ENCODE assay signal across 8 mouse cellular contexts in the genomic region with DNA sequence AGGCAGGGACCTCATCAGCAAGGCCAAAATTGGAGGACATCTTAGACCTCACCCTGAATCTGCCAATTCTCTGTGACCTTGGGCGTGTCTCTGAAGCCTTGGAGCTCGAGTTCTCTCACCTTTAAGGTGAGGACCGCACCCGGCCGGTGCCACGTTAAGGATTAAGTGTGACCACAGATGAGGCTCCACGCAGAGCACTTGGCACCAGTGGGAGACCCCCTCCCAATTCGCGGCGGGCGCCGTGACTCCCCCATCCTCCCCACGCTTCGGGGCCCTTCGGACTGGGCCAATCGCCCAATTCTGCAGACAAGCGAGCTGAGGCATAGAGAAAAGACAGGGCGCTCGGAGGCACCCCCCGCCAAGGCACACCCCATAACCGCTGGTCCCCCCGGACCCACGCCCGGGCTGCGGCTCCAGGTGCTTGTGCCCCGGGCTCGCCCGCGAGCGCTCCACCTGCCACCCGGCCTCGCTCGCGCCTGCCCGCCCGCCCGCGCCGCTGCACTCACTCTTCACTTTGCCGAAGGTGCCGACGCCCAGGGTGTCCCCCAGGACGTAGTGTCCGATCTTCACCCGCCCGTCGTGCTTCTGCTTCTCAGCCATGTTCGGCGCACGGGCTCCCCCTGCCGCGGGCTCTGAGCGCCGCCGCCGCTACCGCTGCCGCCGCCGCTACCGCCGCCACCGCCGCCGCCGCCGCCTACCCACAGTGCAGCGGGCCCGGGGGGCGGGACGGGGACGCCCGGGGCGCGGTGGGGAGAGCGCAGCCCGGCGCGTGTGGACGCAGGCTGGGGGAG. TPM values are rescaled to one million over a fixed set of nuclear protein-coding genes. Genes with fewer than 3 reads are reported as not detected.
A peak's percentile ranks its signal among the peaks of the same experiment; 100 is the strongest.
DNase-seq lines count a peak whose midpoint lies in the region; ATAC-seq and TF ChIP-seq lines count a peak whose summit lies in the region.

Gene Prkaa2, minus strand, starts transcription at position 692 of the 791 bp plus-strand sequence.

- peak within 1 kb of the TSS; percentile 77 for H3K9ac ChIP-seq in embryonic facial prominence, embryonic 11.5 days (replicated peaks; ENCODE audit: low read length)
- H3K9ac ChIP-seq in limb, embryonic 12.5 days (replicated peaks), result peak within 1 kb of the TSS; percentile 75
- H3K9ac ChIP-seq in midbrain, embryonic 12.5 days (replicated peaks), result peak within 1 kb of the TSS; percentile 82

- ATAC-seq in embryonic facial prominence, embryonic 11.5 days (replicated peaks; ENCODE audit: insufficient number of reproducible peaks, low FRiP score, low TSS enrichment, low read depth), result peak; percentile 81
- ATAC-seq in limb, embryonic 12.5 days (ENCODE audit: insufficient number of reproducible peaks, insufficient read depth, low FRiP score, low TSS enrichment, low read depth), result peak; percentile 86
- peak; percentile 92 for ATAC-seq in midbrain, embryonic 12.5 days (ENCODE audit: low FRiP score, low read depth)

- peak; percentile 84 for DNase-seq in adrenal gland, postnatal 25 days
- peak; percentile 69 for DNase-seq in embryonic facial prominence, embryonic 11.5 days (ENCODE audit: low spot score)
- DNase-seq in heart, adult 8-10 months (ENCODE audit: low spot score), result peak; percentile 56
- DNase-seq in kidney, adult 8-10 months, result peak; percentile 71 to 73
- DNase-seq in adipocyte (ENCODE audit: low spot score), result no peak

- peak within 1 kb of the TSS; percentile 67 for H3K4me3 ChIP-seq in embryonic facial prominence, embryonic 11.5 days (ENCODE audit: low read depth, low read length)
- H3K4me3 ChIP-seq in limb, embryonic 12.5 days (replicated peaks), result peak within 1 kb of the TSS; percentile 71
- H3K4me3 ChIP-seq in midbrain, embryonic 12.5 days, result peak within 1 kb of the TSS; percentile 77
- peak within 1 kb of the TSS; percentile 95 for H3K4me3 ChIP-seq in small intestine, adult 2 months (ENCODE audit: low read depth, low read length)

- peaks cover 6% of the 10 kb centered on the region for H3K27me3 ChIP-seq in embryonic facial prominence, embryonic 11.5 days (ENCODE audit: control insufficient read depth, insufficient read depth, low read length)
- peaks cover 22% of the 10 kb centered on the region for H3K27me3 ChIP-seq in limb, embryonic 12.5 days
- H3K27me3 ChIP-seq in midbrain, embryonic 12.5 days, result peaks cover 7% of the 10 kb centered on the region; the same call in 1 of the 2 replicates
- no peaks in the 10 kb centered on the region for H3K27me3 ChIP-seq in small intestine, adult 2 months (ENCODE audit: control insufficient read depth, insufficient read depth, low read length)

- H3K4me2 ChIP-seq in embryonic facial prominence, embryonic 11.5 days (ENCODE audit: low read depth, low read length), result peak within 1 kb of the TSS; percentile 96
- H3K4me2 ChIP-seq in limb, embryonic 12.5 days, result peak within 1 kb of the TSS; percentile 92
- peak within 1 kb of the TSS; percentile 92 for H3K4me2 ChIP-seq in midbrain, embryonic 12.5 days (replicated peaks)

- no peaks in the 10 kb centered on the region for H3K9me3 ChIP-seq in embryonic facial prominence, embryonic 11.5 days (replicated peaks; ENCODE audit: control insufficient read depth, low read length)
- no peaks in the 10 kb centered on the region for H3K9me3 ChIP-seq in limb, embryonic 12.5 days
- H3K9me3 ChIP-seq in midbrain, embryonic 12.5 days, result no peaks in the 10 kb centered on the region

- no peaks in the 10 kb centered on the region; the same call in 1 of the 2 replicates for H3K4me1 ChIP-seq in embryonic facial prominence, embryonic 11.5 days (ENCODE audit: control insufficient read depth, insufficient read depth, low read length)
- H3K4me1 ChIP-seq in limb, embryonic 12.5 days (replicated peaks), result peaks cover 13% of the 10 kb centered on the region; the same call in 1 of the 2 replicates
- H3K4me1 ChIP-seq in midbrain, embryonic 12.5 days, result peaks cover 15% of the 10 kb centered on the region; the same call in 1 of the 2 replicates
- peaks cover 3% of the 10 kb centered on the region; the same call in 1 of the 2 replicates for H3K4me1 ChIP-seq in small intestine, adult 2 months (ENCODE audit: control insufficient read depth, insufficient read depth, insufficient read length, low read length)

- H3K36me3 ChIP-seq in embryonic facial prominence, embryonic 11.5 days (replicated peaks; ENCODE audit: control insufficient read depth, insufficient read depth, low read depth, low read length), result no peaks in the 10 kb centered on the region
- H3K36me3 ChIP-seq in limb, embryonic 12.5 days, result no peaks in the 10 kb centered on the region
- no peaks in the 10 kb centered on the region for H3K36me3 ChIP-seq in midbrain, embryonic 12.5 days
- no peaks in the 10 kb centered on the region for H3K36me3 ChIP-seq in small intestine, adult 2 months (ENCODE audit: control insufficient read depth, insufficient read depth, low read length)

- TF ChIP-seq POLR2A in small intestine, adult 2 months (IDR thresholded peaks at IDR 0.05; ENCODE audit: low read depth, low read length), result 0 out of 2 replicates have a peak, but pooled peaks have one; percentile 73

- TF ChIP-seq CTCF in small intestine, adult 2 months (IDR thresholded peaks at IDR 0.05; ENCODE audit: extremely low read depth, insufficient read length, insufficient replicate concordance, low read depth, low read length), result no peak

- H3K27ac ChIP-seq in embryonic facial prominence, embryonic 11.5 days (replicated peaks; ENCODE audit: low read depth, low read length), result no peak within 1 kb of the TSS
- no peak within 1 kb of the TSS for H3K27ac ChIP-seq in limb, embryonic 12.5 days
- peak within 1 kb of the TSS; percentile 65 for H3K27ac ChIP-seq in midbrain, embryonic 12.5 days (replicated peaks)
- H3K27ac ChIP-seq in small intestine, adult 2 months (ENCODE audit: insufficient read depth, low read depth, low read length), result peak within 1 kb of the TSS; percentile 27

- WGBS in embryonic facial prominence, embryonic 11.5 days, result 1% methylated on average over 73 of the region's 80 CpGs
- 1% methylated on average over 74 of the region's 80 CpGs for WGBS in limb, embryonic 12.5 days
- under 1% methylated on average over 71 of the region's 80 CpGs for WGBS in midbrain, embryonic 12.5 days
- WGBS in small intestine, adult 2 months, result 1% methylated on average over 80 of the region's 80 CpGs

RNA-seq across cellular contexts. Expression of gene Prkaa2, which starts in this region (rescaled TPM):
- total RNA-seq in adrenal gland, postnatal 25 days (2021), result 11.7 and 13.2 TPM in 2 replicates
- 1.5 and 1.6 TPM in 2 replicates for polyA plus RNA-seq in embryonic facial prominence, embryonic 11.5 days (2014; fragmentation: Nextera tagmentation; extraction: Ambion mirVana)
- total RNA-seq in heart, adult 8-10 months (2022), result 10 to 100 TPM; 77.3 to 89.7 (median 87.0) TPM
- 0.92 and 0.99 TPM in 2 replicates for polyA plus RNA-seq in limb, embryonic 12.5 days (2016; fragmentation: Nextera tagmentation; extraction: Ambion mirVana)
- 6.2 TPM in 2 replicates for polyA plus RNA-seq in midbrain, embryonic 12.5 days (2016; fragmentation: Nextera tagmentation; extraction: Ambion mirVana)
- polyA plus RNA-seq in small intestine, adult 2 months (2012; rRNA removed), result 1.0 and 1.2 TPM in 2 replicates

Comparison
In these comparisons a context has a peak if more than half of its experiments do, and no peak if none do; other contexts are left out.
1. Peak in ATAC-seq, H3K4me3 ChIP-seq, H3K9ac ChIP-seq and H3K4me2 ChIP-seq in limb, embryonic 12.5 days; RNA of the gene not detected or under 1 TPM.
2. H3K27ac ChIP-seq: peak in midbrain, embryonic 12.5 days (single experiment) and small intestine, adult 2 months (single experiment); none in embryonic facial prominence, embryonic 11.5 days (single experiment) and limb, embryonic 12.5 days (single experiment).
3. Peak in every context shown above with its lines, with median percentiles within 50 percentile points of each other: ATAC-seq, H3K4me2 ChIP-seq, H3K4me3 ChIP-seq and H3K9ac ChIP-seq.